Mouse (Mus musculus): Measurements from ENCODE around the gene Sox30. TPM values are rescaled to one million over a fixed set of nuclear protein-coding genes. Genes with fewer than 3 reads are reported as not detected.
A peak's percentile ranks its signal among the peaks of the same experiment; 100 is the strongest.

The Sox30 gene
- 0.17 and 0.26 TPM in 2 replicates for polyA plus RNA-seq (2012; rRNA removed)

GRCm38 (mm10) chr11:45979946-45980892, at the start of gene Sox30:
TSS of gene Sox30 (plus strand) at chr11:45980310.
- no peaks in the 10 kb centered on the region; the same call in 1 of the 2 replicates for H3K4me1 ChIP-seq (replicated peaks; ENCODE audit: control insufficient read depth, insufficient read depth, low read length)
- 18% methylated on average over 98 of the region's 115 CpGs for WGBS
- H3K4me3 ChIP-seq (ENCODE audit: control insufficient read depth, insufficient read depth, low read length) = peak within 1 kb of the TSS; percentile 43
- no peak for TF ChIP-seq CTCF (IDR thresholded peaks at IDR 0.05; ENCODE audit: borderline replicate concordance, control insufficient read depth, extremely low read depth, insufficient read depth, low read length, poor library complexity)
- TF ChIP-seq POLR2A (IDR thresholded peaks at IDR 0.05; ENCODE audit: control insufficient read depth, extremely low read depth, insufficient read depth, low read length, poor library complexity) = no peak
- H3K27me3 ChIP-seq (ENCODE audit: control insufficient read depth, insufficient read depth, low read length) = peaks cover 6% of the 10 kb centered on the region; the same call in 1 of the 2 replicates
- DNase-seq = peak; percentile 43
- H3K36me3 ChIP-seq (ENCODE audit: control insufficient read depth, insufficient read depth, low read length) = no peaks in the 10 kb centered on the region
- no peak within 1 kb of the TSS for H3K27ac ChIP-seq (ENCODE audit: control insufficient read depth, insufficient read depth, low read length)

GRCm38 (mm10) chr11:45932771-45933170, 47.3 kb upstream of the Sox30 start:
- Histone ChIP-seq H3K4me3 (ENCODE audit: control insufficient read depth, insufficient read depth, low read length) (no peak overlapping the region), H3K27ac (ENCODE audit: control insufficient read depth, insufficient read depth, low read length) (no peak overlapping the region), H3K27me3 (ENCODE audit: control insufficient read depth, insufficient read depth, low read length) (no peaks in the 10 kb centered on the region), H3K4me1 (replicated peaks; ENCODE audit: control insufficient read depth, insufficient read depth, low read length) (no peaks in the 10 kb centered on the region), H3K36me3 (ENCODE audit: control insufficient read depth, insufficient read depth, low read length) (peaks cover 34% of the 10 kb centered on the region)
- 97% methylated on average over 10 of the region's 10 CpGs for WGBS
- no peak for DNase-seq
- TF ChIP-seq CTCF (IDR thresholded peaks at IDR 0.05; ENCODE audit: borderline replicate concordance, control insufficient read depth, extremely low read depth, insufficient read depth, low read length, poor library complexity) (no peak), POLR2A (IDR thresholded peaks at IDR 0.05; ENCODE audit: control insufficient read depth, extremely low read depth, insufficient read depth, low read length, poor library complexity) (no peak)

GRCm38 (mm10) chr11:45937478-45937877, 42.6 kb upstream of the Sox30 start:
- peaks cover 31% of the 10 kb centered on the region for H3K36me3 ChIP-seq (ENCODE audit: control insufficient read depth, insufficient read depth, low read length)

GRCm38 (mm10) chr11:45938917-45939316, 41.2 kb upstream of the Sox30 start:
- no peak overlapping the region for H3K4me3 ChIP-seq (ENCODE audit: control insufficient read depth, insufficient read depth, low read length)
- H3K4me1 ChIP-seq (replicated peaks; ENCODE audit: control insufficient read depth, insufficient read depth, low read length) = no peaks in the 10 kb centered on the region; the same call in 1 of the 2 replicates
- DNase-seq = no peak
- peaks cover 24% of the 10 kb centered on the region for H3K36me3 ChIP-seq (ENCODE audit: control insufficient read depth, insufficient read depth, low read length)
- no peaks in the 10 kb centered on the region for H3K27me3 ChIP-seq (ENCODE audit: control insufficient read depth, insufficient read depth, low read length)
- WGBS = 96% methylated on average over 8 of the region's 8 CpGs
- TF ChIP-seq POLR2A (IDR thresholded peaks at IDR 0.05; ENCODE audit: control insufficient read depth, extremely low read depth, insufficient read depth, low read length, poor library complexity) (no peak), CTCF (IDR thresholded peaks at IDR 0.05; ENCODE audit: borderline replicate concordance, control insufficient read depth, extremely low read depth, insufficient read depth, low read length, poor library complexity) (no peak)
- H3K27ac ChIP-seq (ENCODE audit: control insufficient read depth, insufficient read depth, low read length) = no peak overlapping the region

More at GRCm38 (mm10) chr11:45937478-45937877, 42.6 kb upstream of the Sox30 start:
- no peak overlapping the region for H3K27ac ChIP-seq (ENCODE audit: control insufficient read depth, insufficient read depth, low read length)
- H3K4me1 ChIP-seq (replicated peaks; ENCODE audit: control insufficient read depth, insufficient read depth, low read length) = no peaks in the 10 kb centered on the region
- DNase-seq = no peak
- H3K4me3 ChIP-seq (ENCODE audit: control insufficient read depth, insufficient read depth, low read length) = no peak overlapping the region
- H3K27me3 ChIP-seq (ENCODE audit: control insufficient read depth, insufficient read depth, low read length) = no peaks in the 10 kb centered on the region
- TF ChIP-seq CTCF (IDR thresholded peaks at IDR 0.05; ENCODE audit: borderline replicate concordance, control insufficient read depth, extremely low read depth, insufficient read depth, low read length, poor library complexity) (no peak), POLR2A (IDR thresholded peaks at IDR 0.05; ENCODE audit: control insufficient read depth, extremely low read depth, insufficient read depth, low read length, poor library complexity) (no peak)
- WGBS = 97% methylated on average over 8 of the region's 8 CpGs

GRCm38 (mm10) chr11:45942281-45942680, 37.8 kb upstream of the Sox30 start:
- 97% methylated on average over 7 of the region's 7 CpGs for WGBS
- no peak overlapping the region for H3K27ac ChIP-seq (ENCODE audit: control insufficient read depth, insufficient read depth, low read length)
- no peak for TF ChIP-seq POLR2A (IDR thresholded peaks at IDR 0.05; ENCODE audit: control insufficient read depth, extremely low read depth, insufficient read depth, low read length, poor library complexity)
- TF ChIP-seq CTCF (IDR thresholded peaks at IDR 0.05; ENCODE audit: borderline replicate concordance, control insufficient read depth, extremely low read depth, insufficient read depth, low read length, poor library complexity) = no peak
- DNase-seq = no peak
- H3K4me3 ChIP-seq (ENCODE audit: control insufficient read depth, insufficient read depth, low read length) = no peak overlapping the region
- no peaks in the 10 kb centered on the region for H3K27me3 ChIP-seq (ENCODE audit: control insufficient read depth, insufficient read depth, low read length)
- H3K36me3 ChIP-seq (ENCODE audit: control insufficient read depth, insufficient read depth, low read length) = no peaks in the 10 kb centered on the region
- H3K4me1 ChIP-seq (replicated peaks; ENCODE audit: control insufficient read depth, insufficient read depth, low read length) = no peaks in the 10 kb centered on the region; the same call in 1 of the 2 replicates

- Histone ChIP-seq H3K4me3 (ENCODE audit: control insufficient read depth, insufficient read depth, low read length) (no peak overlapping the region), H3K27me3 (ENCODE audit: control insufficient read depth, insufficient read depth, low read length) (no peaks in the 10 kb centered on the region), H3K4me1 (replicated peaks; ENCODE audit: control insufficient read depth, insufficient read depth, low read length) (no peaks in the 10 kb centered on the region; the same call in 1 of the 2 replicates), H3K27ac (ENCODE audit: control insufficient read depth, insufficient read depth, low read length) (no peak overlapping the region), H3K36me3 (ENCODE audit: control insufficient read depth, insufficient read depth, low read length) (no peaks in the 10 kb centered on the region)
- WGBS = 81% methylated on average over 7 of the region's 7 CpGs
- DNase-seq = no peak
- TF ChIP-seq CTCF (IDR thresholded peaks at IDR 0.05; ENCODE audit: borderline replicate concordance, control insufficient read depth, extremely low read depth, insufficient read depth, low read length, poor library complexity) = no peak
- no peak for TF ChIP-seq POLR2A (IDR thresholded peaks at IDR 0.05; ENCODE audit: control insufficient read depth, extremely low read depth, insufficient read depth, low read length, poor library complexity)
Observed at GRCm38 (mm10) chr11:45943108-45943705, 36.9 kb upstream of the Sox30 start.

All from thymus, adult 2 months (tissue).